Comparison of ENCODE assay signal across 9 mouse cellular contexts in genomic region chr10:77566651-77567050, GRCm38 (mm10). TPM values are rescaled to one million over a fixed set of nuclear protein-coding genes. Genes with fewer than 3 reads are reported as not detected.
DNase-seq lines count a peak whose midpoint lies in the region; ATAC-seq and TF ChIP-seq lines count a peak whose summit lies in the region.
"Had no signal": no experiment of that assay in that cellular context is flagged by ENCODE, and none has a peak within 500 bp of the region (broad histone marks: within the 10 kb centered on the region; RNA-seq: fewer than 3 reads in every experiment).

No protein-coding gene starts in this region.

- no peaks in the 10 kb centered on the region for H3K9me3 ChIP-seq in midbrain, embryonic 10.5 days (replicated peaks)
- no peaks in the 10 kb centered on the region for H3K9me3 ChIP-seq in midbrain, embryonic 15.5 days
- no peaks in the 10 kb centered on the region for H3K9me3 ChIP-seq in intestine, embryonic 14.5 days (ENCODE audit: control insufficient read depth, low read length)
- H3K9me3 ChIP-seq in limb, embryonic 11.5 days (ENCODE audit: control insufficient read depth, low read length) = no peaks in the 10 kb centered on the region

- WGBS in midbrain, embryonic 10.5 days = 36% methylated on average over 8 of the region's 8 CpGs
- 36% methylated on average over 8 of the region's 8 CpGs for WGBS in midbrain, embryonic 15.5 days
- WGBS in intestine, embryonic 14.5 days = 41% methylated on average over 8 of the region's 8 CpGs
- WGBS in limb, embryonic 11.5 days = 32% methylated on average over 8 of the region's 8 CpGs

- TF ChIP-seq CTCF in brain, embryonic 14.5 days (IDR thresholded peaks at IDR 0.05; ENCODE audit: borderline replicate concordance, extremely low read depth, insufficient read depth, insufficient read length) = peak; percentile 69

- H3K4me2 ChIP-seq in midbrain, embryonic 15.5 days = no peak overlapping the region
- H3K4me2 ChIP-seq in intestine, embryonic 14.5 days (ENCODE audit: low read length) = no peak overlapping the region
- no peak overlapping the region for H3K4me2 ChIP-seq in limb, embryonic 11.5 days (ENCODE audit: low read depth, severe bottlenecking)

- no peak overlapping the region for H3K9ac ChIP-seq in midbrain, embryonic 15.5 days
- H3K9ac ChIP-seq in intestine, embryonic 14.5 days (ENCODE audit: low read length) = no peak overlapping the region
- H3K9ac ChIP-seq in limb, embryonic 11.5 days (ENCODE audit: low read length) = no peak overlapping the region

- H3K27me3 ChIP-seq in midbrain, embryonic 10.5 days (ENCODE audit: low read depth, poor library complexity, severe bottlenecking) = no peaks in the 10 kb centered on the region
- H3K27me3 ChIP-seq in midbrain, embryonic 15.5 days (replicated peaks) = no peaks in the 10 kb centered on the region
- no peaks in the 10 kb centered on the region for H3K27me3 ChIP-seq in intestine, embryonic 14.5 days (replicated peaks; ENCODE audit: control insufficient read depth, insufficient read depth, low read length)
- no peaks in the 10 kb centered on the region for H3K27me3 ChIP-seq in limb, embryonic 11.5 days (ENCODE audit: control insufficient read depth, insufficient read depth, low read length)

- no peak for TF ChIP-seq POLR2A in brain, embryonic 14.5 days (IDR thresholded peaks at IDR 0.05; ENCODE audit: borderline replicate concordance, extremely low read depth, insufficient read depth, insufficient read length, poor library complexity, severe bottlenecking)

- no peaks in the 10 kb centered on the region for H3K36me3 ChIP-seq in midbrain, embryonic 10.5 days
- no peaks in the 10 kb centered on the region for H3K36me3 ChIP-seq in midbrain, embryonic 15.5 days (replicated peaks)
- H3K36me3 ChIP-seq in intestine, embryonic 14.5 days (ENCODE audit: control insufficient read depth, insufficient read depth, low read length) = no peaks in the 10 kb centered on the region
- H3K36me3 ChIP-seq in limb, embryonic 11.5 days (ENCODE audit: control insufficient read depth, insufficient read depth, low read length) = no peaks in the 10 kb centered on the region

- no peak for ATAC-seq in midbrain, embryonic 15.5 days (replicated peaks)
- ATAC-seq in erythroid progenitor cell, adult 5-6 weeks (replicated peaks; ENCODE audit: low FRiP score, poor library complexity, severe bottlenecking) = peak; percentile 79
- no peak for ATAC-seq in intestine, embryonic 14.5 days (replicated peaks; ENCODE audit: low FRiP score, low TSS enrichment, low read depth)
- ATAC-seq in limb, embryonic 11.5 days (ENCODE audit: insufficient number of reproducible peaks, low FRiP score, low TSS enrichment, low read depth) = no peak
- peak; percentile 73 for ATAC-seq in neutrophil, adult 5-6 weeks (ENCODE audit: extremely low read depth, insufficient number of reproducible peaks, low FRiP score, poor library complexity, severe bottlenecking)

- H3K4me3 ChIP-seq in midbrain, embryonic 10.5 days = no peak overlapping the region
- H3K4me3 ChIP-seq in midbrain, embryonic 15.5 days = no peak overlapping the region
- no peak overlapping the region for H3K4me3 ChIP-seq in intestine, embryonic 14.5 days (ENCODE audit: low read depth, low read length)
- no peak overlapping the region for H3K4me3 ChIP-seq in limb, embryonic 11.5 days (ENCODE audit: low read depth, low read length)
- H3K4me3 ChIP-seq: erythroblast, embryonic 14.5 days had no signal

- peaks cover 10% of the 10 kb centered on the region for H3K4me1 ChIP-seq in midbrain, embryonic 10.5 days
- H3K4me1 ChIP-seq in midbrain, embryonic 15.5 days = no peaks in the 10 kb centered on the region
- 0 out of 2 replicates have a peak, but pooled peaks cover 6% of the 10 kb centered on the region for H3K4me1 ChIP-seq in intestine, embryonic 14.5 days (replicated peaks; ENCODE audit: control insufficient read depth, insufficient read depth, low read length)
- H3K4me1 ChIP-seq in limb, embryonic 11.5 days (ENCODE audit: control insufficient read depth, insufficient read depth, low read length) = no peaks in the 10 kb centered on the region

- no peak overlapping the region for H3K27ac ChIP-seq in midbrain, embryonic 10.5 days (replicated peaks)
- no peak overlapping the region for H3K27ac ChIP-seq in midbrain, embryonic 15.5 days
- H3K27ac ChIP-seq in intestine, embryonic 14.5 days (ENCODE audit: low read depth) = no peak overlapping the region
- no peak overlapping the region for H3K27ac ChIP-seq in limb, embryonic 11.5 days (replicated peaks; ENCODE audit: low read depth, low read length)

- peak; percentile 71 for DNase-seq in midbrain, embryonic 10.5 days (ENCODE audit: low spot score)
- peak; percentile 49 for DNase-seq in brain, embryonic 14.5 days (ENCODE audit: low read depth)
- DNase-seq in intestine, embryonic 14.5 days (ENCODE audit: low spot score) = peak; percentile 84
- DNase-seq in limb, embryonic 11.5 days (ENCODE audit: low spot score) = peak; percentile 84
- DNase-seq in thymus, adult 18-20 months = peak; percentile 56 to 66

RNA-seq across cellular contexts. Expression of gene Pttg1ip, which starts 14.9 kb away (rescaled TPM):
- 67.0 and 69.9 TPM in 2 replicates for polyA plus RNA-seq in midbrain, embryonic 10.5 days (2016; fragmentation: Nextera tagmentation; extraction: Ambion mirVana)
- 68.6 and 72.0 TPM in 2 replicates for polyA plus RNA-seq in midbrain, embryonic 15.5 days (2015; fragmentation: Nextera tagmentation; extraction: Ambion mirVana)
- 70.0 and 74.8 TPM in 2 replicates for polyA plus RNA-seq in brain, embryonic 14.5 days (2012; rRNA removed)
- 62.5 and 73.9 TPM in 2 replicates for total RNA-seq in erythroid progenitor cell, adult 5-6 weeks (2015; ENCODE audit: low replicate concordance)
- 34.0 and 59.3 TPM in 2 replicates for total RNA-seq in erythroid progenitor cell, adult 5-6 weeks (2017; ENCODE audit: low replicate concordance)
- polyA plus RNA-seq in intestine, embryonic 14.5 days (2014; fragmentation: Nextera tagmentation; extraction: Ambion mirVana) = 155 and 156 TPM in 2 replicates
- 75.5 and 84.6 TPM in 2 replicates for polyA plus RNA-seq in limb, embryonic 11.5 days (2014; fragmentation: Nextera tagmentation; extraction: Ambion mirVana)
- 78.7 and 87.5 TPM in 2 replicates for total RNA-seq in neutrophil, adult 5-6 weeks (2017)

RNA-seq across cellular contexts. Expression of gene Itgb2, which starts 36.6 kb away (rescaled TPM):
- 0.84 and 1.2 TPM in 2 replicates for polyA plus RNA-seq in midbrain, embryonic 10.5 days (2016; fragmentation: Nextera tagmentation; extraction: Ambion mirVana)
- 0.81 and 0.87 TPM in 2 replicates for polyA plus RNA-seq in midbrain, embryonic 15.5 days (2015; fragmentation: Nextera tagmentation; extraction: Ambion mirVana)
- polyA plus RNA-seq in brain, embryonic 14.5 days (2012; rRNA removed) = 0.62 and 0.94 TPM in 2 replicates
- 36.4 and 37.3 TPM in 2 replicates for total RNA-seq in erythroid progenitor cell, adult 5-6 weeks (2015; ENCODE audit: low replicate concordance)
- total RNA-seq in erythroid progenitor cell, adult 5-6 weeks (2017; ENCODE audit: low replicate concordance) = 20.9 and 29.3 TPM in 2 replicates
- polyA plus RNA-seq in intestine, embryonic 14.5 days (2014; fragmentation: Nextera tagmentation; extraction: Ambion mirVana) = 1.9 and 3.1 TPM in 2 replicates
- 0.64 and 0.68 TPM in 2 replicates for polyA plus RNA-seq in limb, embryonic 11.5 days (2014; fragmentation: Nextera tagmentation; extraction: Ambion mirVana)
- total RNA-seq in neutrophil, adult 5-6 weeks (2017) = 452 and 473 TPM in 2 replicates

RNA-seq across cellular contexts. Expression of gene Sumo3, which starts 39.2 kb away (rescaled TPM):
- 403 and 425 TPM in 2 replicates for polyA plus RNA-seq in midbrain, embryonic 10.5 days (2016; fragmentation: Nextera tagmentation; extraction: Ambion mirVana)
- 308 and 325 TPM in 2 replicates for polyA plus RNA-seq in midbrain, embryonic 15.5 days (2015; fragmentation: Nextera tagmentation; extraction: Ambion mirVana)
- 368 and 420 TPM in 2 replicates for polyA plus RNA-seq in brain, embryonic 14.5 days (2012; rRNA removed)
- total RNA-seq in erythroid progenitor cell, adult 5-6 weeks (2015; ENCODE audit: low replicate concordance) = 9.2 and 14.8 TPM in 2 replicates
- 21.1 and 33.6 TPM in 2 replicates for total RNA-seq in erythroid progenitor cell, adult 5-6 weeks (2017; ENCODE audit: low replicate concordance)
- polyA plus RNA-seq in intestine, embryonic 14.5 days (2014; fragmentation: Nextera tagmentation; extraction: Ambion mirVana) = 314 and 336 TPM in 2 replicates
- polyA plus RNA-seq in limb, embryonic 11.5 days (2014; fragmentation: Nextera tagmentation; extraction: Ambion mirVana) = 340 and 351 TPM in 2 replicates
- 32.6 and 52.2 TPM in 2 replicates for total RNA-seq in neutrophil, adult 5-6 weeks (2017)

RNA-seq across cellular contexts. Expression of gene Gm49325, which starts 39.3 kb away (rescaled TPM):
- 2.2 and 2.4 TPM in 2 replicates for polyA plus RNA-seq in midbrain, embryonic 10.5 days (2016; fragmentation: Nextera tagmentation; extraction: Ambion mirVana)
- 2.5 TPM in 1 of 2 replicates, not detected in the other for polyA plus RNA-seq in midbrain, embryonic 15.5 days (2015; fragmentation: Nextera tagmentation; extraction: Ambion mirVana)
- polyA plus RNA-seq in brain, embryonic 14.5 days (2012; rRNA removed) = not detected in 2 replicates
- total RNA-seq in erythroid progenitor cell, adult 5-6 weeks (2015; ENCODE audit: low replicate concordance) = not detected in 2 replicates
- not detected in 2 replicates for total RNA-seq in erythroid progenitor cell, adult 5-6 weeks (2017; ENCODE audit: low replicate concordance)
- 2.0 TPM in 1 of 2 replicates, not detected in the other for polyA plus RNA-seq in intestine, embryonic 14.5 days (2014; fragmentation: Nextera tagmentation; extraction: Ambion mirVana)
- 2.3 TPM in 1 of 2 replicates, not detected in the other for polyA plus RNA-seq in limb, embryonic 11.5 days (2014; fragmentation: Nextera tagmentation; extraction: Ambion mirVana)
- not detected in 2 replicates for total RNA-seq in neutrophil, adult 5-6 weeks (2017)
- polyA plus RNA-seq: erythroblast, embryonic 14.5 days had no signal

RNA-seq across cellular contexts. Expression of gene Fam207a, which starts 51.1 kb away (rescaled TPM):
- polyA plus RNA-seq in midbrain, embryonic 10.5 days (2016; fragmentation: Nextera tagmentation; extraction: Ambion mirVana) = 42.3 and 45.2 TPM in 2 replicates
- 48.0 and 52.8 TPM in 2 replicates for polyA plus RNA-seq in midbrain, embryonic 15.5 days (2015; fragmentation: Nextera tagmentation; extraction: Ambion mirVana)
- 38.1 and 38.8 TPM in 2 replicates for polyA plus RNA-seq in brain, embryonic 14.5 days (2012; rRNA removed)
- total RNA-seq in erythroid progenitor cell, adult 5-6 weeks (2015; ENCODE audit: low replicate concordance) = 2.2 and 5.9 TPM in 2 replicates
- 13.2 and 16.2 TPM in 2 replicates for total RNA-seq in erythroid progenitor cell, adult 5-6 weeks (2017; ENCODE audit: low replicate concordance)
- 39.1 and 41.0 TPM in 2 replicates for polyA plus RNA-seq in intestine, embryonic 14.5 days (2014; fragmentation: Nextera tagmentation; extraction: Ambion mirVana)
- polyA plus RNA-seq in limb, embryonic 11.5 days (2014; fragmentation: Nextera tagmentation; extraction: Ambion mirVana) = 43.4 and 43.8 TPM in 2 replicates
- total RNA-seq in neutrophil, adult 5-6 weeks (2017) = 23.3 and 29.5 TPM in 2 replicates

Comparison
In these comparisons a context has a peak if more than half of its experiments do, and no peak if none do; other contexts are left out.
1. ATAC-seq: peak in erythroid progenitor cell, adult 5-6 weeks (single experiment) and neutrophil, adult 5-6 weeks (single experiment); none in midbrain, embryonic 15.5 days (single experiment), intestine, embryonic 14.5 days (single experiment) and limb, embryonic 11.5 days (single experiment).
2. Peak in every context shown above with its lines, with median percentiles within 50 percentile points of each other: DNase-seq.